Comparison of ENCODE assay signal across 8 mouse cellular contexts in the genomic region with DNA sequence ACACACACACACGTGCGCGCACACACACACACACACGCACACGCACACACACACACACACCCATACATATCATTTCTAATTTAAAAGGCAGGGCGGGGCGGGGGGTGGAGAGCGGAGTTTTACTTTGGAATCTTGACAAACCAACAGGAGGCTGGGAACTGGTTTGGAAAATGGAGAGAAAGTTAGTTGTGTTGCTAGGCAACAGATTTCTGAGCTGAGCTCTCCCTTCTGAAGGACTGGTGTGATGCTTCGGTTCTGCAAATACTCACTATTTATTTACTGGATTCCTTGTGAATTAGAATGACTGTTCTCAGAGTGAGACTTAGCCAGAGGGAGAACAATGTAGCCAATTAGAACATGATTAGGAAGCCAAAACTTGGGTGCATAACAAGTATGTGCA.
A peak's percentile ranks its signal among the peaks of the same experiment; 100 is the strongest.
DNase-seq lines count a peak whose midpoint lies in the region; ATAC-seq and TF ChIP-seq lines count a peak whose summit lies in the region.
"Had no signal": no experiment of that assay in that cellular context is flagged by ENCODE, and none has a peak within 500 bp of the region (broad histone marks: within the 10 kb centered on the region; RNA-seq: fewer than 3 reads in every experiment).

No protein-coding gene starts in this region.

- H3K27me3 ChIP-seq in lung, embryonic 16.5 days (ENCODE audit: control insufficient read depth, insufficient read depth, low read depth, low read length), result no peaks in the 10 kb centered on the region
- H3K27me3 ChIP-seq in forebrain, postnatal 0 days (ENCODE audit: insufficient read depth, low read length), result no peaks in the 10 kb centered on the region
- H3K27me3 ChIP-seq: lung, embryonic 15.5 days had no signal

- H3K4me1 ChIP-seq in lung, embryonic 16.5 days (replicated peaks; ENCODE audit: control insufficient read depth, insufficient read depth, low read length), result 0 out of 2 replicates have a peak, but pooled peaks cover 3% of the 10 kb centered on the region
- H3K4me1 ChIP-seq in forebrain, postnatal 0 days (ENCODE audit: insufficient read depth), result peaks cover 14% of the 10 kb centered on the region; the same call in 1 of the 2 replicates

- no peak overlapping the region for H3K4me3 ChIP-seq in lung, embryonic 16.5 days (ENCODE audit: low read length)
- H3K4me3 ChIP-seq in forebrain, postnatal 0 days (ENCODE audit: low read depth, low read length), result 0 out of 2 replicates have a peak overlapping the region, but pooled peaks have one; percentile 17
- H3K4me3 ChIP-seq: lung, embryonic 15.5 days had no signal

- H3K9ac ChIP-seq in lung, embryonic 16.5 days (ENCODE audit: low read length), result no peak overlapping the region
- no peak overlapping the region for H3K9ac ChIP-seq in forebrain, postnatal 0 days
- H3K9ac ChIP-seq: lung, embryonic 15.5 days had no signal

- H3K36me3 ChIP-seq in lung, embryonic 16.5 days (ENCODE audit: control insufficient read depth, insufficient read depth, low read length), result no peaks in the 10 kb centered on the region
- H3K36me3 ChIP-seq in forebrain, postnatal 0 days (ENCODE audit: insufficient read depth), result no peaks in the 10 kb centered on the region
- H3K36me3 ChIP-seq: lung, embryonic 15.5 days had no signal

- no peak overlapping the region for H3K27ac ChIP-seq in lung, embryonic 16.5 days (ENCODE audit: low read length)
- H3K27ac ChIP-seq in forebrain, postnatal 0 days (ENCODE audit: low read depth, low read length), result no peak overlapping the region
- H3K27ac ChIP-seq: lung, embryonic 15.5 days had no signal

- peak; percentile 15; the same call in 1 of the 2 replicates for ATAC-seq in lung, embryonic 16.5 days (ENCODE audit: low read depth)
- ATAC-seq in forebrain, postnatal 0 days, result peak; percentile 84
- no peak for ATAC-seq in megakaryocyte progenitor cell, adult 5-6 weeks (replicated peaks; ENCODE audit: poor library complexity)

- DNase-seq in lung, postnatal 25 days (ENCODE audit: low spot score), result no peak
- DNase-seq in forebrain, postnatal 0 days, result peak; percentile 81
- peak; percentile 26 to 35 for DNase-seq in left cerebral cortex, adult 9 months (ENCODE audit: low spot score in 2 of 2)
- DNase-seq in right cerebral cortex, postnatal 4 days, result peak; percentile 47
- no peak for DNase-seq in ovary, postnatal 14 days (ENCODE audit: low spot score)

- TF ChIP-seq CTCF in forebrain, postnatal 0 days (IDR thresholded peaks at IDR 0.05; ENCODE audit: low read depth), result no peak

- no peaks in the 10 kb centered on the region for H3K9me3 ChIP-seq in lung, embryonic 16.5 days (ENCODE audit: control insufficient read depth, low read length)
- H3K9me3 ChIP-seq in forebrain, postnatal 0 days (ENCODE audit: low read length), result no peaks in the 10 kb centered on the region
- H3K9me3 ChIP-seq: lung, embryonic 15.5 days had no signal

- no peak overlapping the region for H3K4me2 ChIP-seq in lung, embryonic 16.5 days (ENCODE audit: low read depth, low read length)
- H3K4me2 ChIP-seq in forebrain, postnatal 0 days (ENCODE audit: low read depth), result peak overlapping the region; percentile 33
- H3K4me2 ChIP-seq: lung, embryonic 15.5 days had no signal

- WGBS in lung, embryonic 16.5 days, result 76% methylated on average over 9 of the region's 9 CpGs
- 28% methylated on average over 9 of the region's 9 CpGs for WGBS in forebrain, postnatal 0 days

Comparison
In these comparisons a context has a peak if more than half of its experiments do, and no peak if none do; other contexts are left out.
1. DNase-seq: peak in forebrain, postnatal 0 days (single experiment), left cerebral cortex, adult 9 months (2 of 2) and right cerebral cortex, postnatal 4 days (single experiment); none in lung, postnatal 25 days (single experiment) and ovary, postnatal 14 days (single experiment).